13 mouse cellular contexts compared by ENCODE assay signal in the genomic region with DNA sequence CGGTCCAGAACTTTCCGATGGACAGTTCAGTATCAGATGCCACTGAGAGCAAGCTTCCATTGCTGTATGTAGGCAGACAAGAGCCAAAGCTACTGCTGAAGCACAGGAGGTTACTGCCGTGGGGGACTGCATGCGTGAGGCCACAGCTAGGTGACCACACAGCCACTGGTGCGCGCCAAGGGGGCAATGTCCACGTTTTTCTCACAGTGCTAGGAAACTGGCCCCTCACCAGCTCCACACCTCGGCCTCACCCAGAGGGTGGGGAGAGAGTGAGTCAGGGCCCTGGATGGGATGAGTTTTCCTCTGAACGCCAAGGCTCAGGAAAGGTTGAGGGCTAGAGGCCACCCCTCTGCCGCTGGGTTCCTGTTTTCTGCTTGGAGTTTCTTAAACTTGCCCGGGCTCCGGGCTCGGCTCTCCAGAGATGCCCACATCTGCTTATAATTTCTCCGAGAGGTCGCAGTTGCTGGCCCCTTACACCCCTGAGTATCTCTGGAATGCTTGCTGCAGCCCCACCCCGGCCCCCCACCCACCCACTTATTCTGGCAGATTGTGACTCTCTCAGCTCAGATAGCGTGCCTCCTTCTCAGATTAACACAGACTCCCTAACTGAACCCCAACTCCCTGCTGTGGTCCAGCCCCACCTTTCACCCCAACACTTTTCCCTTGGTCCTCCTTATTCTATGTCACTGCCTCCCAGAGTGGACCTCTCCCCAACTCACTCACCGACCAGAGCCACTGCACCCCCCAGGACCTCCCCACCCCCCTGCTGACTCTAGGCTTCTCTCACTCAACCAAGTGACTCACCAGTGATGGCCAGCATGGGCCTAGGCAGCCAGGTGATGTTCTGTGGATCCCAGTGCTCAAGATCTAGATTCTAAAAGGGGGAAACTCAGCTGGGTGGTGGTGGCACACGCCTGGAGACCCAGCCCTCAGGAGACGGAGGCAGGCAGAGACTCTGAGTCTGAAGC. TPM values are rescaled to one million over a fixed set of nuclear protein-coding genes. Genes with fewer than 3 reads are reported as not detected.
DNase-seq lines count a peak whose midpoint lies in the region; ATAC-seq and TF ChIP-seq lines count a peak whose summit lies in the region.
"Had no signal": no experiment of that assay in that cellular context is flagged by ENCODE, and none has a peak within 500 bp of the region (broad histone marks: within the 10 kb centered on the region; RNA-seq: fewer than 3 reads in every experiment).

No protein-coding gene starts in this region.

- no peaks in the 10 kb centered on the region for H3K9me3 ChIP-seq in megakaryocyte, embryonic 14.5 days
- H3K9me3 ChIP-seq in stomach, embryonic 16.5 days (replicated peaks; ENCODE audit: control insufficient read depth, low read length), result no peaks in the 10 kb centered on the region
- H3K9me3 ChIP-seq in midbrain, embryonic 15.5 days, result no peaks in the 10 kb centered on the region
- no peaks in the 10 kb centered on the region for H3K9me3 ChIP-seq in forebrain, embryonic 14.5 days (replicated peaks; ENCODE audit: control insufficient read depth, low read length)
- H3K9me3 ChIP-seq: forebrain, embryonic 15.5 days had no signal

- H3K9ac ChIP-seq in stomach, embryonic 16.5 days (ENCODE audit: low read length), result no peak overlapping the region; the same call in 1 of the 2 replicates
- no peak overlapping the region for H3K9ac ChIP-seq in midbrain, embryonic 15.5 days
- H3K9ac ChIP-seq in forebrain, embryonic 14.5 days (ENCODE audit: low read length), result no peak overlapping the region
- H3K9ac ChIP-seq: forebrain, embryonic 15.5 days; liver, postnatal 0 days had no signal

- no peak for ATAC-seq in megakaryocyte, adult 5-6 weeks (ENCODE audit: poor library complexity, severe bottlenecking)
- no peak for ATAC-seq in stomach, embryonic 16.5 days (ENCODE audit: insufficient read depth, low FRiP score)
- no peak for ATAC-seq in midbrain, embryonic 15.5 days (replicated peaks)
- no peak for ATAC-seq in forebrain, embryonic 14.5 days
- ATAC-seq: activated CD4-positive, CD25-positive, alpha-beta regulatory T cell, adult 4 months; forebrain, embryonic 15.5 days; liver, postnatal 0 days had no signal

- DNase-seq in kidney, postnatal 10 days, result peak; percentile 64
- no peak for DNase-seq in cerebellum, postnatal 10 days
- no peak for DNase-seq in forebrain, embryonic 14.5 days (ENCODE audit: low spot score)
- DNase-seq: cerebellum, postnatal 36 days; heart, postnatal 10 days; liver, postnatal 0 days had no signal

- peaks cover 79% of the 10 kb centered on the region for H3K36me3 ChIP-seq in megakaryocyte, embryonic 14.5 days (replicated peaks; ENCODE audit: low read length)
- H3K36me3 ChIP-seq in stomach, embryonic 16.5 days (ENCODE audit: control insufficient read depth, insufficient read depth, low read length), result 0 out of 2 replicates have a peak, but pooled peaks cover 3% of the 10 kb centered on the region
- no peaks in the 10 kb centered on the region for H3K36me3 ChIP-seq in midbrain, embryonic 15.5 days (replicated peaks)
- H3K36me3 ChIP-seq in forebrain, embryonic 14.5 days (ENCODE audit: control insufficient read depth, insufficient read depth, low read length), result no peaks in the 10 kb centered on the region
- H3K36me3 ChIP-seq: forebrain, embryonic 15.5 days had no signal

- TF ChIP-seq POLR2A in embryonic fibroblast, embryonic 13.5 days (IDR thresholded peaks at IDR 0.05; ENCODE audit: low read depth, low read length), result no peak

- no peaks in the 10 kb centered on the region for H3K27me3 ChIP-seq in megakaryocyte, embryonic 14.5 days (replicated peaks)
- H3K27me3 ChIP-seq in stomach, embryonic 16.5 days (ENCODE audit: control insufficient read depth, insufficient read depth, low read length), result no peaks in the 10 kb centered on the region; the same call in 1 of the 2 replicates
- peaks cover 15% of the 10 kb centered on the region for H3K27me3 ChIP-seq in midbrain, embryonic 15.5 days (replicated peaks)
- H3K27me3 ChIP-seq in forebrain, embryonic 14.5 days (replicated peaks; ENCODE audit: control insufficient read depth, insufficient read depth, low read length), result no peaks in the 10 kb centered on the region
- H3K27me3 ChIP-seq: forebrain, embryonic 15.5 days had no signal

- WGBS in stomach, embryonic 16.5 days, result 65% methylated on average over 20 of the region's 20 CpGs
- WGBS in midbrain, embryonic 15.5 days, result 77% methylated on average over 20 of the region's 20 CpGs
- WGBS in forebrain, embryonic 14.5 days, result 86% methylated on average over 20 of the region's 20 CpGs

- peak overlapping the region; percentile 77 for H3K27ac ChIP-seq in embryonic fibroblast, embryonic 13.5 days (ENCODE audit: insufficient read depth, low read length)
- peak overlapping the region; percentile 27; the same call in 1 of the 2 replicates for H3K27ac ChIP-seq in stomach, embryonic 16.5 days (ENCODE audit: low read length)
- no peak overlapping the region for H3K27ac ChIP-seq in midbrain, embryonic 15.5 days
- H3K27ac ChIP-seq in forebrain, embryonic 14.5 days (ENCODE audit: low read depth, low read length), result no peak overlapping the region
- H3K27ac ChIP-seq: forebrain, embryonic 15.5 days had no signal

- H3K4me3 ChIP-seq in megakaryocyte, embryonic 14.5 days (replicated peaks), result peak overlapping the region; percentile 69
- no peak overlapping the region for H3K4me3 ChIP-seq in embryonic fibroblast, embryonic 13.5 days (ENCODE audit: insufficient read depth, low read length)
- no peak overlapping the region for H3K4me3 ChIP-seq in stomach, embryonic 16.5 days (replicated peaks; ENCODE audit: low read length)
- H3K4me3 ChIP-seq in midbrain, embryonic 15.5 days, result no peak overlapping the region
- no peak overlapping the region for H3K4me3 ChIP-seq in forebrain, embryonic 14.5 days (ENCODE audit: low read depth, low read length)
- H3K4me3 ChIP-seq: forebrain, embryonic 15.5 days had no signal

- TF ChIP-seq CTCF in embryonic fibroblast, embryonic 13.5 days (IDR thresholded peaks at IDR 0.05; ENCODE audit: borderline replicate concordance, insufficient read depth, low read length), result no peak

- peaks cover 98% of the 10 kb centered on the region for H3K4me1 ChIP-seq in megakaryocyte, embryonic 14.5 days
- H3K4me1 ChIP-seq in embryonic fibroblast, embryonic 13.5 days (ENCODE audit: control insufficient read depth, insufficient read depth, low read length), result peaks cover 30% of the 10 kb centered on the region
- H3K4me1 ChIP-seq in stomach, embryonic 16.5 days (ENCODE audit: control insufficient read depth, insufficient read depth, low read length), result peaks cover 38% of the 10 kb centered on the region
- no peaks in the 10 kb centered on the region for H3K4me1 ChIP-seq in midbrain, embryonic 15.5 days
- no peaks in the 10 kb centered on the region for H3K4me1 ChIP-seq in forebrain, embryonic 14.5 days (ENCODE audit: control insufficient read depth, insufficient read depth, low read length)

- 0 out of 2 replicates have a peak overlapping the region, but pooled peaks have one; percentile 3 for H3K4me2 ChIP-seq in stomach, embryonic 16.5 days (ENCODE audit: low read depth, low read length)
- no peak overlapping the region for H3K4me2 ChIP-seq in midbrain, embryonic 15.5 days
- no peak overlapping the region for H3K4me2 ChIP-seq in forebrain, embryonic 14.5 days (ENCODE audit: low read length)
- H3K4me2 ChIP-seq: forebrain, embryonic 15.5 days had no signal

RNA-seq across cellular contexts. Expression of a gene that starts 13.3 kb away (rescaled TPM):
- polyA plus RNA-seq in megakaryocyte, embryonic 14.5 days (2012; ENCODE audit: insufficient read depth, low replicate concordance), result 7.0 and 16.6 TPM in 2 replicates
- not detected in 2 replicates for total RNA-seq in megakaryocyte, adult 5-6 weeks (2015)
- 0.04 TPM in 1 of 2 replicates, not detected in the other for total RNA-seq in megakaryocyte, adult 5-6 weeks (2017)
- 1.1 and 1.2 TPM in 2 replicates for polyA plus RNA-seq in embryonic fibroblast, embryonic 13.5 days (2011; ENCODE audit: insufficient read length, low read depth, missing spikeins)
- 0.63 and 1.0 TPM in 2 replicates for polyA plus RNA-seq in stomach, embryonic 16.5 days (2015; fragmentation: Nextera tagmentation; extraction: Ambion mirVana)
- 0.84 and 0.89 TPM in 2 replicates for polyA plus RNA-seq in midbrain, embryonic 15.5 days (2015; fragmentation: Nextera tagmentation; extraction: Ambion mirVana)
- polyA plus RNA-seq in forebrain, embryonic 14.5 days (2014; fragmentation: Nextera tagmentation; extraction: Ambion mirVana), result 0.13 and 0.62 TPM in 2 replicates

RNA-seq across cellular contexts. Expression of a gene that starts 33.3 kb away (rescaled TPM):
- not detected in 2 replicates for polyA plus RNA-seq in megakaryocyte, embryonic 14.5 days (2012; ENCODE audit: insufficient read depth, low replicate concordance)
- total RNA-seq in megakaryocyte, adult 5-6 weeks (2015), result not detected in 2 replicates
- not detected in 2 replicates for total RNA-seq in megakaryocyte, adult 5-6 weeks (2017)
- polyA plus RNA-seq in embryonic fibroblast, embryonic 13.5 days (2011; ENCODE audit: insufficient read length, low read depth, missing spikeins), result not detected in 2 replicates
- 1.4 and 2.0 TPM in 2 replicates for polyA plus RNA-seq in stomach, embryonic 16.5 days (2015; fragmentation: Nextera tagmentation; extraction: Ambion mirVana)
- 1.0 and 1.6 TPM in 2 replicates for polyA plus RNA-seq in midbrain, embryonic 15.5 days (2015; fragmentation: Nextera tagmentation; extraction: Ambion mirVana)
- polyA plus RNA-seq in forebrain, embryonic 14.5 days (2014; fragmentation: Nextera tagmentation; extraction: Ambion mirVana), result 0.74 and 0.94 TPM in 2 replicates
- polyA plus RNA-seq: activated CD4-positive, CD25-positive, alpha-beta regulatory T cell, adult 4 months had no signal

RNA-seq across cellular contexts. Expression of a gene that starts 35.1 kb away (rescaled TPM):
- polyA plus RNA-seq in megakaryocyte, embryonic 14.5 days (2012; ENCODE audit: insufficient read depth, low replicate concordance), result not detected in 2 replicates
- not detected in 2 replicates for total RNA-seq in megakaryocyte, adult 5-6 weeks (2015)
- not detected in 2 replicates for total RNA-seq in megakaryocyte, adult 5-6 weeks (2017)
- not detected in 2 replicates for polyA plus RNA-seq in embryonic fibroblast, embryonic 13.5 days (2011; ENCODE audit: insufficient read length, low read depth, missing spikeins)
- 0.41 and 0.50 TPM in 2 replicates for polyA plus RNA-seq in stomach, embryonic 16.5 days (2015; fragmentation: Nextera tagmentation; extraction: Ambion mirVana)
- 0.66 and 0.69 TPM in 2 replicates for polyA plus RNA-seq in midbrain, embryonic 15.5 days (2015; fragmentation: Nextera tagmentation; extraction: Ambion mirVana)
- 0.62 and 0.66 TPM in 2 replicates for polyA plus RNA-seq in forebrain, embryonic 14.5 days (2014; fragmentation: Nextera tagmentation; extraction: Ambion mirVana)
- polyA plus RNA-seq: liver, postnatal 0 days had no signal

Comparison
In these comparisons a context has a peak if more than half of its experiments do, and no peak if none do; other contexts are left out.
1. H3K27ac ChIP-seq: peak in embryonic fibroblast, embryonic 13.5 days (single experiment) and stomach, embryonic 16.5 days (single experiment); none in midbrain, embryonic 15.5 days (single experiment) and forebrain, embryonic 14.5 days (single experiment).